Mouse (Mus musculus) kidney, postnatal 36 days (tissue): ENCODE data around the gene Drc3.

Experiments used
- DNase-seq, 2 experiments: peaks; one replicate each; pipeline ENCODE4 v3.0.0; 2021 to 2022; ENCODE audit warnings: mixed read lengths in 2 of 2

Drc3 gene

GRCm38 (mm10) chr11:60352559-60353411, at the start of gene Drc3, which contains the start of gene Tom1l2:
Gene Drc3, plus strand, starts transcription at chr11:60353329.
Gene Tom1l2, minus strand, starts transcription at chr11:60352905.
- DNase-seq: peak; percentile 99 to 100

- DNase-seq: no peak
These were observed 49.6 kb upstream of the Drc3 start for GRCm38 (mm10) chr11:60303497-60303896.

- no peak for DNase-seq
These were observed 47.5 kb upstream of the Drc3 start for GRCm38 (mm10) chr11:60305611-60306010.

- peak in 1 of 2 experiments; percentile 81 for DNase-seq
These were observed 46.3 kb upstream of the Drc3 start for GRCm38 (mm10) chr11:60306834-60307233.

GRCm38 (mm10) chr11:60307375-60307825, 45.7 kb upstream of the Drc3 start:
- peak in 1 of 2 experiments; percentile 64 for DNase-seq

GRCm38 (mm10) chr11:60308061-60308460, 45.1 kb upstream of the Drc3 start:
- no peak for DNase-seq

- peak; percentile 84 to 86 for DNase-seq
These were observed 44.5 kb upstream of the Drc3 start for GRCm38 (mm10) chr11:60308506-60309116.

GRCm38 (mm10) chr11:60309875-60310274, 43.3 kb upstream of the Drc3 start:
- no peak for DNase-seq

GRCm38 (mm10) chr11:60311025-60311854, 41.9 kb upstream of the Drc3 start:
- DNase-seq: peak; percentile 92 to 93

- peak in 1 of 2 experiments; percentile 66 for DNase-seq
These were observed 36.9 kb upstream of the Drc3 start for GRCm38 (mm10) chr11:60316250-60316649.

GRCm38 (mm10) chr11:60316883-60317282, 36.2 kb upstream of the Drc3 start:
- DNase-seq: no peak

GRCm38 (mm10) chr11:60317376-60318102, 35.6 kb upstream of the Drc3 start:
- peak; percentile 55 to 69 for DNase-seq

GRCm38 (mm10) chr11:60318716-60319115, 34.4 kb upstream of the Drc3 start:
- no peak for DNase-seq

- DNase-seq: peak in 1 of 2 experiments; percentile 53
These were observed 33.7 kb upstream of the Drc3 start for GRCm38 (mm10) chr11:60319257-60320066.

- DNase-seq: no peak
These were observed 32.6 kb upstream of the Drc3 start for GRCm38 (mm10) chr11:60320426-60321037.

GRCm38 (mm10) chr11:60321438-60321837, 31.7 kb upstream of the Drc3 start:
- DNase-seq: peak in 1 of 2 experiments; percentile 82

GRCm38 (mm10) chr11:60323731-60324130, 29.4 kb upstream of the Drc3 start:
- no peak for DNase-seq

GRCm38 (mm10) chr11:60330551-60330950, 22.6 kb upstream of the Drc3 start:
- DNase-seq: no peak

GRCm38 (mm10) chr11:60333461-60333860, 19.7 kb upstream of the Drc3 start:
- DNase-seq: no peak

- no peak for DNase-seq
These were observed 19.0 kb upstream of the Drc3 start for GRCm38 (mm10) chr11:60334124-60334523.

GRCm38 (mm10) chr11:60335771-60336170, 17.4 kb upstream of the Drc3 start:
- no peak for DNase-seq
